Mouse (Mus musculus) embryonic fibroblast, embryonic 13.5 days (primary cell): ENCODE data around the gene Dnase1l3.

Experiments used
- CTCF ChIP-seq: IDR thresholded peaks from 2 replicates; pipeline ENCODE4 v1.5.1; 2011; ENCODE audit warnings: mild to moderate bottlenecking, control low read depth, low read length, moderate library complexity, borderline replicate concordance; ENCODE audit not compliant: insufficient read depth
- POLR2A ChIP-seq: IDR thresholded peaks from 2 replicates; pipeline ENCODE4 v1.6.1; 2011; ENCODE audit warnings: low read depth, mild to moderate bottlenecking, control low read depth, low read length, moderate library complexity

DNA sequence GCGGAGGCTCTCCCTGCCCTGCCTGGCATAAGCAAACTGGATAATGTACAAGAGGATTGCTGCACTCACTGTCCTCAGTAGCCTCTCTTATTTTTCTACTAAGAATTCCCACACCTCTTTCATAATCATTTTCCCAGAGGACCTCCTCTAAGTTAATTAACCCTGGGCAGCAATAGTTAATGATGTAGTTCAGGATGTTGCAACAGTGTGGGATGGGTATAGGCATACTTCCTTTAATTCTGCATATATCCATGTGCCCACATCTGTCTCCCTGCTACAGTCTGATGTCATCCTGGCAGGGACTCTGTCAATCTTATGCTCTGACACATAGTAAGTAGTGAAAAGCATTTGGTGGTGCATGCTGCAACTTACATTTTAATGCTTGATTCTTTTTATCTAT is 13.1 kb downstream of the Dnase1l3 start:
- TF ChIP-seq POLR2A (no peak), CTCF (no peak)
